Mouse (Mus musculus): Measurements from ENCODE around the gene Ring1. TPM values are rescaled to one million over a fixed set of nuclear protein-coding genes. Genes with fewer than 3 reads are reported as not detected.

The Ring1 gene
- polyA plus RNA-seq (2014; fragmentation: Nextera tagmentation; extraction: Ambion mirVana), result 5.4 and 7.4 TPM in 2 replicates

DNA sequence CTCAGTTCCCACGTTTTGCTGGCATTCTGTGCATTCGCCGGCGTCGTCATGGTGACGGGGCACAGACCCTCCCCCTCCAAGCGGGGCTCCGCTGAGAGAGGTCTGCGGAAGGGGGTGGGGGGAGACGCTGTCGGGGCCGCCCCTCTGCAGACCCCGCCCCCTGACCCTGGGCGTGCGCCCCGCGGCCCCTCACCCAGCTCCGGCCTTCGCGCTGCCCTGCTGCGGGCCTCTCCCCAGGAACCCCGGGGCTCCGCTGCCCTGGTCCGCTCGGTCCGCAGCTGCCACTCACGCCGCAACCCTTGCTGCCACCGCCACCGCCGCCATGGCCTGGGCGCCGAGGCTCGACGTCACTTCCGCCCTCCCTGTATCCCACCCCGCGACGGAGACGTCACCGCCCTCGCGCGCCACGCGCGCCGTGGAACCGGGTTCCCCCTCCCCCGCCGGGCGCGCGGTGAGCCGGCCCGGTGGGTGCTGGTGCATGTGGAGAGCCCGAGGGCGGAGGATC is at the start of gene Ring1:
TSS of gene Ring1 (minus strand) at position 364 of the 505 bp plus-strand sequence.
- Histone ChIP-seq H3K27ac (replicated peaks in 1 of 2; ENCODE audit: control insufficient read depth in 1 of 2, insufficient read depth in 1 of 2, low read depth in 2 of 2, low read length in 2 of 2) (peak within 1 kb of the TSS; percentile 83 to 89), H3K9ac (ENCODE audit: low read length) (peak within 1 kb of the TSS; percentile 91), H3K4me2 (ENCODE audit: low read length) (peak within 1 kb of the TSS; percentile 95), H3K4me3 (ENCODE audit: control insufficient read depth in 1 of 2, insufficient read depth in 1 of 2, low read depth in 1 of 2, low read length in 2 of 2) (peak within 1 kb of the TSS; percentile 80 to 88), H3K36me3 (ENCODE audit: control insufficient read depth, insufficient read depth, low read length) (peaks cover 37% of the 10 kb centered on the region), H3K27me3 (ENCODE audit: control insufficient read depth, insufficient read depth, low read length) (no peaks in the 10 kb centered on the region), H3K9me3 (ENCODE audit: control insufficient read depth, low read length) (peaks cover 2% of the 10 kb centered on the region; the same call in 1 of the 2 replicates), H3K4me1 (ENCODE audit: control insufficient read depth in 2 of 2, insufficient read depth in 2 of 2, low read length in 2 of 2) (peaks cover 13 to 38% of the 10 kb centered on the region in 2 experiments)
- under 1% methylated on average over 51 of the region's 58 CpGs for WGBS
- ATAC-seq (ENCODE audit: insufficient number of reproducible peaks, insufficient read depth, low FRiP score, low read depth), result peak; percentile 65

DNA sequence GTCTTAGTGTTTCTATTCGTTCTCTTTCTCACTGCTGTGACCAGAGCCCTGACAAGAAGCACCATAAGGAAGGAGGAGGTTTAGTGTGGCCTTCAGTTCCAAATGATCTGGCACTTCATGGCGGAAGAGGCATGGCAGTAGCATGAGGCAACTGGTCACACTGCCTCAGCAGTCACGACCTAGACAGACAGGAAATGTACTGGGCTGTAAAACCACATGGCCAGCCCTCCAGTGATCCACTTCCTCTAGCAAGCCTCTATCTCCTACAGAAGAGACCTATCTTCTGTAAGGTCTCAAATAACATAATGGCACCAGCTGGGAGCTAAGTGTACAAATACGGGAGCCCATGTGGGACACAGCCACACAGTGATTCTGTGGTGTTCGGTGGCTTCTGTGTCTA is 47.6 kb upstream of the Ring1 start:
- Histone ChIP-seq H3K4me1 (ENCODE audit: control insufficient read depth in 2 of 2, insufficient read depth in 2 of 2, low read length in 2 of 2) (no peaks in the 10 kb centered on the region), H3K4me3 (ENCODE audit: control insufficient read depth in 1 of 2, insufficient read depth in 1 of 2, low read depth in 1 of 2, low read length in 2 of 2) (no peak overlapping the region), H3K9ac (ENCODE audit: low read length) (no peak overlapping the region), H3K27ac (replicated peaks in 1 of 2; ENCODE audit: control insufficient read depth in 1 of 2, insufficient read depth in 1 of 2, low read depth in 2 of 2, low read length in 2 of 2) (no peak overlapping the region), H3K36me3 (ENCODE audit: control insufficient read depth, insufficient read depth, low read length) (no peaks in the 10 kb centered on the region), H3K9me3 (ENCODE audit: control insufficient read depth, low read length) (0 out of 2 replicates have a peak, but pooled peaks cover 3% of the 10 kb centered on the region), H3K4me2 (ENCODE audit: low read length) (no peak overlapping the region), H3K27me3 (ENCODE audit: control insufficient read depth, insufficient read depth, low read length) (peaks cover 23% of the 10 kb centered on the region)
- ATAC-seq (ENCODE audit: insufficient number of reproducible peaks, insufficient read depth, low FRiP score, low read depth), result no peak
- 66% methylated on average over 5 of the region's 5 CpGs for WGBS

- no peak overlapping the region for H3K4me2 ChIP-seq (ENCODE audit: low read length)
- H3K4me3 ChIP-seq (ENCODE audit: control insufficient read depth in 1 of 2, insufficient read depth in 1 of 2, low read depth in 1 of 2, low read length in 2 of 2), result no peak overlapping the region
- peaks cover 2% of the 10 kb centered on the region; the same call in 1 of the 2 replicates for H3K27me3 ChIP-seq (ENCODE audit: control insufficient read depth, insufficient read depth, low read length)
- 0 out of 2 replicates have a peak, but pooled peaks cover 3% of the 10 kb centered on the region for H3K9me3 ChIP-seq (ENCODE audit: control insufficient read depth, low read length)
- H3K36me3 ChIP-seq (ENCODE audit: control insufficient read depth, insufficient read depth, low read length), result no peaks in the 10 kb centered on the region
- ATAC-seq (ENCODE audit: insufficient number of reproducible peaks, insufficient read depth, low FRiP score, low read depth), result no peak
- no peak overlapping the region for H3K9ac ChIP-seq (ENCODE audit: low read length)
- no peaks in the 10 kb centered on the region for H3K4me1 ChIP-seq (ENCODE audit: control insufficient read depth in 2 of 2, insufficient read depth in 2 of 2, low read length in 2 of 2)
- WGBS, result 53% methylated on average over 3 of the region's 3 CpGs
- no peak overlapping the region for H3K27ac ChIP-seq (replicated peaks in 1 of 2; ENCODE audit: control insufficient read depth in 1 of 2, insufficient read depth in 1 of 2, low read depth in 2 of 2, low read length in 2 of 2)
Observed at GRCm38 (mm10) chr17:34068864-34069263, 44.4 kb upstream of the Ring1 start.

- Histone ChIP-seq H3K27ac (replicated peaks in 1 of 2; ENCODE audit: control insufficient read depth in 1 of 2, insufficient read depth in 1 of 2, low read depth in 2 of 2, low read length in 2 of 2) (no peak overlapping the region), H3K4me1 (ENCODE audit: control insufficient read depth in 2 of 2, insufficient read depth in 2 of 2, low read length in 2 of 2) (no peaks in the 10 kb centered on the region), H3K36me3 (ENCODE audit: control insufficient read depth, insufficient read depth, low read length) (no peaks in the 10 kb centered on the region), H3K4me2 (ENCODE audit: low read length) (no peak overlapping the region), H3K9me3 (ENCODE audit: control insufficient read depth, low read length) (no peaks in the 10 kb centered on the region), H3K4me3 (ENCODE audit: control insufficient read depth in 1 of 2, insufficient read depth in 1 of 2, low read depth in 1 of 2, low read length in 2 of 2) (no peak overlapping the region), H3K9ac (ENCODE audit: low read length) (no peak overlapping the region), H3K27me3 (ENCODE audit: control insufficient read depth, insufficient read depth, low read length) (no peaks in the 10 kb centered on the region)
- 66% methylated on average over 7 of the region's 7 CpGs for WGBS
- ATAC-seq (ENCODE audit: insufficient number of reproducible peaks, insufficient read depth, low FRiP score, low read depth), result no peak
Observed at GRCm38 (mm10) chr17:34057224-34057623, 32.7 kb upstream of the Ring1 start.

DNA sequence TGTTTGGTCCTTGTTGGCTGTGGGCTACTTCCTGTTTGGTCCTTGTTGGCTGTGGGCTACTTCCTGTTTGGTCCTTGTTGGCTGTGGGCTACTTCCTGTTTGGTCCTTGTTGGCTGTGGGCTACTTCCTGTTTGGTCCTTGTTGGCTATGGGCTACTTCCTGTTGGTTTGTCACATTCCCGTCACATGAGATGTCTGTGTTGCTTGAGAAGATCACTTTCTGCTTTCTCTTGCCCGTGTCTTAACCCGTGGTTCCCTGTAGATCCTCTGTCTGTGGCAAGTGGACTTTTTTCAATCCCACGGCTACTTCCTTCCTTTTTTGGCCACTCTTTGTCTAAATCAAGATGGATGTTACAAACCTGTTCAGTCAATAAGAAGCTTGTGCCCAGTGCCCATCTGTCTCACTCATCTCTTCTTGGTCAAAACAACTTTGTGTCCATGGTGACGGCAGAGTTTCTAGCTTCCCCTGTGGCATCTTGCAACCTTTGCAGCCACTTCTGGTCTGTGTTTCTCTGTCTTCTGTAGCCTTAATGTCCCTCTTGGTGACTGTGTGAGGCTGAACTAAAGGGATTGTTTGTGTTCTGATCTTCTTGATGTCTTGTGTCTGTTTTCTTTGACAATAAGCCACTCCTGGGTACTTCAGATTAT is 23.0 kb upstream of the Ring1 start:
- H3K27me3 ChIP-seq (ENCODE audit: control insufficient read depth, insufficient read depth, low read length), result peaks cover 2% of the 10 kb centered on the region
- 86% methylated on average over 5 of the region's 5 CpGs for WGBS
- no peak overlapping the region for H3K4me3 ChIP-seq (ENCODE audit: control insufficient read depth in 1 of 2, insufficient read depth in 1 of 2, low read depth in 1 of 2, low read length in 2 of 2)
- peaks cover 5% of the 10 kb centered on the region; the same call in 1 of the 2 replicates for H3K9me3 ChIP-seq (ENCODE audit: control insufficient read depth, low read length)
- no peak overlapping the region for H3K27ac ChIP-seq (replicated peaks in 1 of 2; ENCODE audit: control insufficient read depth in 1 of 2, insufficient read depth in 1 of 2, low read depth in 2 of 2, low read length in 2 of 2)
- no peaks in the 10 kb centered on the region for H3K4me1 ChIP-seq (ENCODE audit: control insufficient read depth in 2 of 2, insufficient read depth in 2 of 2, low read length in 2 of 2)
- no peak for ATAC-seq (ENCODE audit: insufficient number of reproducible peaks, insufficient read depth, low FRiP score, low read depth)
- H3K4me2 ChIP-seq (ENCODE audit: low read length), result no peak overlapping the region
- no peak overlapping the region for H3K9ac ChIP-seq (ENCODE audit: low read length)
- no peaks in the 10 kb centered on the region for H3K36me3 ChIP-seq (ENCODE audit: control insufficient read depth, insufficient read depth, low read length)

- no peak for ATAC-seq (ENCODE audit: insufficient number of reproducible peaks, insufficient read depth, low FRiP score, low read depth)
- Histone ChIP-seq H3K4me1 (ENCODE audit: control insufficient read depth in 2 of 2, insufficient read depth in 2 of 2, low read length in 2 of 2) (no peaks in the 10 kb centered on the region), H3K4me3 (ENCODE audit: control insufficient read depth in 1 of 2, insufficient read depth in 1 of 2, low read depth in 1 of 2, low read length in 2 of 2) (no peak overlapping the region), H3K9ac (ENCODE audit: low read length) (no peak overlapping the region), H3K27me3 (ENCODE audit: control insufficient read depth, insufficient read depth, low read length) (peaks cover 18% of the 10 kb centered on the region), H3K4me2 (ENCODE audit: low read length) (no peak overlapping the region), H3K36me3 (ENCODE audit: control insufficient read depth, insufficient read depth, low read length) (no peaks in the 10 kb centered on the region), H3K9me3 (ENCODE audit: control insufficient read depth, low read length) (peaks cover 5% of the 10 kb centered on the region; the same call in 1 of the 2 replicates), H3K27ac (replicated peaks in 1 of 2; ENCODE audit: control insufficient read depth in 1 of 2, insufficient read depth in 1 of 2, low read depth in 2 of 2, low read length in 2 of 2) (no peak overlapping the region)
- WGBS, result 74% methylated on average over 14 of the region's 14 CpGs
Observed at GRCm38 (mm10) chr17:34045941-34046340, 21.5 kb upstream of the Ring1 start.

GRCm38 (mm10) chr17:34039562-34040450 is 15.3 kb upstream of the Ring1 start:
- peaks cover 31% of the 10 kb centered on the region for H3K36me3 ChIP-seq (ENCODE audit: control insufficient read depth, insufficient read depth, low read length)
- H3K27ac ChIP-seq (replicated peaks in 1 of 2; ENCODE audit: control insufficient read depth in 1 of 2, insufficient read depth in 1 of 2, low read depth in 2 of 2, low read length in 2 of 2), result no peak overlapping the region
- H3K27me3 ChIP-seq (ENCODE audit: control insufficient read depth, insufficient read depth, low read length), result peaks cover 39% of the 10 kb centered on the region
- 0 out of 2 replicates have a peak overlapping the region, but pooled peaks have one; percentile 22 for H3K9ac ChIP-seq (ENCODE audit: low read length)
- ATAC-seq (ENCODE audit: insufficient number of reproducible peaks, insufficient read depth, low FRiP score, low read depth), result no peak
- H3K4me3 ChIP-seq (ENCODE audit: control insufficient read depth in 1 of 2, insufficient read depth in 1 of 2, low read depth in 1 of 2, low read length in 2 of 2), result peak overlapping the region in 1 of 2 experiments; percentile 21; a peak in 2 of 4 replicates
- 20% methylated on average over 17 of the region's 17 CpGs for WGBS
- H3K9me3 ChIP-seq (ENCODE audit: control insufficient read depth, low read length), result no peaks in the 10 kb centered on the region
- peak overlapping the region; percentile 60 for H3K4me2 ChIP-seq (ENCODE audit: low read length)
- H3K4me1 ChIP-seq (ENCODE audit: control insufficient read depth in 2 of 2, insufficient read depth in 2 of 2, low read length in 2 of 2), result peaks cover 10 to 22% of the 10 kb centered on the region in 2 experiments

Measured in heart, embryonic 14.5 days (tissue).